Mouse (Mus musculus): Measurements from ENCODE around the gene Krt17.

GRCm38 (mm10) chr11:100274719-100275118 lies 13.9 kb upstream of the Krt17 start:
- TF ChIP-seq POLR2A (IDR thresholded peaks at IDR 0.05; ENCODE audit: borderline replicate concordance, extremely low read depth, low read depth, low read length), result no peak
- no peak for TF ChIP-seq CTCF (IDR thresholded peaks at IDR 0.05; ENCODE audit: insufficient read depth, low read length)
